ENCODE assay signal across 19 mouse cellular contexts in the genomic region with DNA sequence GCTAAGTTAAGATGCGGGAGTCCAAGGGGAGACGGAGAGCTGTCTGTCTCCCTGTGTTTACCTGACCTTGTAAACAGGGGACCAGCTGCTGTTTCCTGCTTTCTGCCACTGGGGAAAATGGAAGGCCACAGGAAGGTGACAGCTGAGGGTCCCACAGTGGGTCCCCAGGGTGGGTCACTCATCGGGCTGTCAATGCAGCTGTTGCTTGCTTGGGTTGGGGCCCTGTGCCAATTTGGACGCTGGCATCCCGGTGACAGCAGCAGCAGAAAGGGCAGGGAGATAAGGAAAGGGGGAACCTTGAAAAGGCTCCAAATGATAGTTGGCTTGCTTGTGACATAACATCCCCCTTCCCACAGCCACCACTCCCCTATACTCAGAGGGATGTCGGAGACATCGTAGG.
DNase-seq lines count a peak whose midpoint lies in the region; ATAC-seq and TF ChIP-seq lines count a peak whose summit lies in the region.
"Had no signal": no experiment of that assay in that cellular context is flagged by ENCODE, and none has a peak within 500 bp of the region (broad histone marks: within the 10 kb centered on the region; RNA-seq: fewer than 3 reads in every experiment).

No protein-coding gene starts in this region.

- no peak for TF ChIP-seq EP300 in heart, adult 2 months (IDR thresholded peaks at IDR 0.05; ENCODE audit: insufficient read depth, low read depth, low read length)

- ATAC-seq in lung, embryonic 14.5 days (ENCODE audit: insufficient read depth), result no peak
- ATAC-seq: forebrain, embryonic 15.5 days; hindbrain, embryonic 16.5 days had no signal

- H3K9me3 ChIP-seq in lung, embryonic 14.5 days (ENCODE audit: low read depth, low read length), result no peaks in the 10 kb centered on the region
- H3K9me3 ChIP-seq: forebrain, embryonic 15.5 days; G1E; limb, embryonic 12.5 days; midbrain, embryonic 12.5 days had no signal

- H3ac ChIP-seq in myocyte (ENCODE audit: control insufficient read depth, insufficient read length), result no peak overlapping the region

- no peak for TF ChIP-seq POLR2A in heart, adult 2 months (IDR thresholded peaks at IDR 0.05; ENCODE audit: insufficient read depth, low read depth, low read length)
- TF ChIP-seq POLR2A in myocyte (IDR thresholded peaks at IDR 0.05; ENCODE audit: insufficient read length, low read depth), result no peak

- H3K9ac ChIP-seq in heart, adult 2 months (ENCODE audit: low read depth, low read length), result no peak overlapping the region
- no peak overlapping the region for H3K9ac ChIP-seq in lung, embryonic 14.5 days
- H3K9ac ChIP-seq: forebrain, embryonic 15.5 days; limb, embryonic 12.5 days; midbrain, embryonic 12.5 days had no signal

- 19% methylated on average over 7 of the region's 7 CpGs for WGBS in heart, adult 2 months
- WGBS in lung, embryonic 14.5 days, result 55% methylated on average over 7 of the region's 7 CpGs

- H3K4me1 ChIP-seq in heart, adult 2 months (ENCODE audit: control insufficient read depth, insufficient read depth, low read length), result peaks cover 38% of the 10 kb centered on the region
- H3K4me1 ChIP-seq in lung, embryonic 14.5 days (ENCODE audit: insufficient read depth), result peaks cover 19% of the 10 kb centered on the region

- H3K4me3 ChIP-seq in heart, adult 2 months, result no peak overlapping the region
- no peak overlapping the region for H3K4me3 ChIP-seq in lung, embryonic 14.5 days (ENCODE audit: low read depth, low read length)
- H3K4me3 ChIP-seq in myocyte, result no peak overlapping the region
- H3K4me3 ChIP-seq: forebrain, embryonic 15.5 days; limb, embryonic 12.5 days; midbrain, embryonic 12.5 days had no signal

- no peak for TF ChIP-seq CTCF in heart, adult 2 months (IDR thresholded peaks at IDR 0.05)
- no peak for TF ChIP-seq CTCF in lung, embryonic 14.5 days (IDR thresholded peaks at IDR 0.05; ENCODE audit: low read depth)

- no peak overlapping the region for H3K27ac ChIP-seq in heart, adult 2 months
- no peak overlapping the region for H3K27ac ChIP-seq in lung, embryonic 14.5 days (ENCODE audit: low read depth)
- H3K27ac ChIP-seq: forebrain, embryonic 15.5 days; limb, embryonic 12.5 days; midbrain, embryonic 12.5 days had no signal

- H3K79me2 ChIP-seq in heart, adult 2 months (replicated peaks; ENCODE audit: control insufficient read depth, insufficient read depth, low read length), result no peaks in the 10 kb centered on the region
- H3K79me2 ChIP-seq in myocyte (ENCODE audit: control insufficient read depth, insufficient read depth), result no peaks in the 10 kb centered on the region

- intact Hi-C loops in heart, adult 2 months (cut with DNase I), result loop anchor here (5.0 kb wide), 1 partner anchor 197 kb away; no protein-coding TSS in a partner anchor

- H3K27me3 ChIP-seq in heart, adult 2 months (ENCODE audit: control insufficient read depth, insufficient read depth, low read length), result no peaks in the 10 kb centered on the region
- no peaks in the 10 kb centered on the region for H3K27me3 ChIP-seq in lung, embryonic 14.5 days (ENCODE audit: insufficient read depth, low read length)
- H3K27me3 ChIP-seq in myocyte (ENCODE audit: control insufficient read depth, insufficient read depth, insufficient read length), result no peaks in the 10 kb centered on the region
- H3K27me3 ChIP-seq: forebrain, embryonic 15.5 days; limb, embryonic 12.5 days had no signal

- no peaks in the 10 kb centered on the region; the same call in 1 of the 2 replicates for H3K36me3 ChIP-seq in heart, adult 2 months (ENCODE audit: control insufficient read depth, insufficient read depth, low read length)
- H3K36me3 ChIP-seq in lung, embryonic 14.5 days (ENCODE audit: insufficient read depth), result no peaks in the 10 kb centered on the region
- no peaks in the 10 kb centered on the region for H3K36me3 ChIP-seq in myocyte (ENCODE audit: control insufficient read depth, insufficient read depth)
- H3K36me3 ChIP-seq: forebrain, embryonic 15.5 days; G1E; limb, embryonic 12.5 days; midbrain, embryonic 12.5 days had no signal

- H3K4me2 ChIP-seq in lung, embryonic 14.5 days, result no peak overlapping the region
- peak overlapping the region; percentile 37 for H3K4me2 ChIP-seq in myocyte (ENCODE audit: low read depth)
- H3K4me2 ChIP-seq: forebrain, embryonic 15.5 days; limb, embryonic 12.5 days; midbrain, embryonic 12.5 days had no signal

- DNase-seq in heart, adult 2 months, result peak; percentile 18 to 27
- no peak for DNase-seq in heart, adult 11 months
- peak; percentile 10 for DNase-seq in lung, embryonic 14.5 days
- no peak for DNase-seq in lung, postnatal 14 days
- DNase-seq in testis, postnatal 10 days (ENCODE audit: low spot score), result peak; percentile 55
- no peak for DNase-seq in testis, postnatal 14 days (ENCODE audit: low spot score)
- DNase-seq in urinary bladder, postnatal 10 days (ENCODE audit: low spot score), result no peak
- DNase-seq: B cell, adult 2 months; cerebellum, adult 8-10 months; gastrocnemius, postnatal 25 days; kidney, adult 8-10 months; layer of hippocampus, postnatal 36 days; thymus, adult 2 months had no signal

TF ChIP-seq in myocyte, 11 proteins besides CTCF, POLR2A, EP300 and RAD21:
- no peak for TF ChIP-seq CEBPB (IDR thresholded peaks at IDR 0.05; ENCODE audit: insufficient read depth, poor library complexity, severe bottlenecking)
- no peak for TF ChIP-seq E2F4 (IDR thresholded peaks at IDR 0.05; ENCODE audit: insufficient read depth)
- TF ChIP-seq MYOD1 (IDR thresholded peaks at IDR 0.05; ENCODE audit: control insufficient read depth in 1 of 3, insufficient read length in 2 of 3, low read depth in 2 of 3), result peak; percentile 59 to 91 (median 77)
- TF ChIP-seq POLR2AphosphoS2 (IDR thresholded peaks at IDR 0.05; ENCODE audit: insufficient read length, low read depth), result no peak
- peak; percentile 84 for TF ChIP-seq TCF12 (IDR thresholded peaks at IDR 0.05; ENCODE audit: insufficient read depth, poor library complexity, severe bottlenecking)
- TF ChIP-seq MYOG (IDR thresholded peaks at IDR 0.05; ENCODE audit: control insufficient read depth in 1 of 3, insufficient read depth in 1 of 3, insufficient read length in 2 of 3, low read depth in 2 of 3), result peak; percentile 79 to 96 (median 89)
- no peak for TF ChIP-seq REST (IDR thresholded peaks at IDR 0.05; ENCODE audit: insufficient read depth, insufficient read length)
- TF ChIP-seq TCF3 (IDR thresholded peaks at IDR 0.05; ENCODE audit: insufficient read length, low read depth), result peak; percentile 72
- TF ChIP-seq USF1 (IDR thresholded peaks at IDR 0.05; ENCODE audit: low read depth), result no peak
- TF ChIP-seq SRF (IDR thresholded peaks at IDR 0.05; ENCODE audit: control insufficient read depth, insufficient read length, low read depth), result no peak
- TF ChIP-seq MAX (IDR thresholded peaks at IDR 0.05; ENCODE audit: low read depth), result no peak

Comparison
In these comparisons a context has a peak if more than half of its experiments do, and no peak if none do; other contexts are left out.
1. DNase-seq: peak in heart, adult 2 months (2 of 2), lung, embryonic 14.5 days (single experiment) and testis, postnatal 10 days (single experiment); none in heart, adult 11 months (single experiment), lung, postnatal 14 days (single experiment), testis, postnatal 14 days (single experiment) and urinary bladder, postnatal 10 days (single experiment).